Mouse (Mus musculus) lung, postnatal 0 days (tissue): ENCODE results near the gene Efl1. TPM values are rescaled to one million over a fixed set of nuclear protein-coding genes. Genes with fewer than 3 reads are reported as not detected.
"Not testable (repeated sequence)": the region's sequence is repeated elsewhere in the genome, so short reads cannot be mapped to it uniquely, and the experiment has no call there.

Experiments
- ATAC-seq: fragments of 200-750 bp; cut with Nextera tagmentation; 2 replicates; pipeline ENCODE4 v1.8.0; 2017; ENCODE audit warnings: moderate library complexity
- DNase-seq: peaks from one replicate; pipeline ENCODE4 v3.0.0-alpha.2; 2016; ENCODE audit warnings: low spot score
- H3K27ac ChIP-seq: fragments of 300-500 bp; sonication (generic); 2 replicates; pipeline ENCODE4 v1.5.1; 2014; ENCODE audit warnings: antibody characterized with exemption, mild to moderate bottlenecking, low read length, mixed read lengths
- H3K27me3 ChIP-seq: fragments of 300-500 bp; sonication (generic); replicated peaks from 2 replicates; pipeline ENCODE4 v1.6.1; 2014; ENCODE audit warnings: low read length, mixed read lengths; ENCODE audit not compliant: insufficient read depth
- H3K36me3 ChIP-seq: fragments of 300-500 bp; sonication (generic); 2 replicates; pipeline ENCODE4 v1.6.1; 2014; ENCODE audit warnings: low read length, mixed read lengths; ENCODE audit not compliant: insufficient read depth
- H3K4me1 ChIP-seq: fragments of 300-500 bp; sonication (generic); 2 replicates; pipeline ENCODE4 v1.6.1; 2014; ENCODE audit warnings: antibody characterized with exemption, low read depth, low read length, mixed read lengths; ENCODE audit not compliant: insufficient read depth
- H3K4me2 ChIP-seq: fragments of 300-500 bp; sonication (generic); replicated peaks from 2 replicates; pipeline ENCODE4 v1.6.1; 2014; ENCODE audit warnings: low read depth, mild to moderate bottlenecking, low read length, moderate library complexity, mixed read lengths
- H3K4me3 ChIP-seq: fragments of 300-500 bp; sonication (generic); 2 replicates; pipeline ENCODE4 v1.5.1; 2014; ENCODE audit warnings: low read depth, low read length
- H3K9ac ChIP-seq: fragments of 300-500 bp; sonication (generic); replicated peaks from 2 replicates; pipeline ENCODE4 v1.6.1; 2014; ENCODE audit warnings: low read depth, mild to moderate bottlenecking
- H3K9me3 ChIP-seq: fragments of 300-500 bp; sonication (generic); 2 replicates; pipeline ENCODE4 v1.6.1; 2016; ENCODE audit warnings: low read length, mixed read lengths
- CTCF ChIP-seq: IDR thresholded peaks from 2 replicates; pipeline ENCODE4 v1.5.1; 2016; ENCODE audit warnings: antibody characterized with exemption, mild to moderate bottlenecking
- EP300 ChIP-seq: IDR thresholded peaks from 2 replicates; pipeline ENCODE4 v1.6.1; 2016; ENCODE audit warnings: antibody characterized with exemption, mild to moderate bottlenecking, control low read depth
- WGBS: fragments of 180-500 bp; shearing (Covaris S2); extraction: QIAGEN DNeasy Blood & Tissue Kit; methylation state at CpG from one replicate; pipeline ENCODE4 v1.1.7; 2014; 5-methylcytosine and 5-hydroxymethylcytosine counted together
- polyA plus RNA-seq: library from polyadenylated mRNA; unstranded; fragments of >200 nt; fragmentation: Nextera tagmentation; extraction: Ambion mirVana; gene quantifications from 2 replicates; pipeline ENCODE4 v1.2.1, GENCODE M21; 2015

The Efl1 gene
- polyA plus RNA-seq, 1 experiment from 2014 or later = 13.9 TPM

DNA sequence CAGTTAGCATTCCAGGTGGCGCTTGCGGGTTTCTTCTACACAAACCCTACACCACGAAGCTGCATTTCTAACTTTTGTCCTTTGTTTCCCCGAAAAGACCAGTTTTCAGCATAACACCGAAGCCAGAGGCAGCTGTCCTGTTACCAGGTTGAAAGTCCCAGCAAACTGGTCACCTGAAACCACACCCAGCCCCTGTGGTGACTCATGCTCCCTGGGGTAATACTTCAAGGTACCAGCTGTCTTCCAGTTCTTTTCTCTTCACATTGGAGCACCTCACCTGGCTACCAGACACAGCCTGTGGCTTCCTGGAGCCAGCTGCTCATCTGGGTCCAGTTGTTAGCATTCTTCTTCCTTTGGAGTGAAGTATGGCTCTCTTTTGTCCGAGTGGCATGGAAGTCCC lies 118.2 kb downstream of the Efl1 start:
- H3K4me3 ChIP-seq = no peak overlapping the region
- ATAC-seq = no peak
- 82% methylated on average over 6 of the region's 6 CpGs for WGBS

GRCm38 (mm10) chr7:82770207-82770606 lies 121.8 kb downstream of the Efl1 start:
- 66% methylated on average over 6 of the region's 6 CpGs for WGBS
- H3K27me3 ChIP-seq = no peaks in the 10 kb centered on the region
- DNase-seq (no peak), ATAC-seq (no peak)
- H3K27ac ChIP-seq = no peak overlapping the region
- no peak overlapping the region for H3K9ac ChIP-seq
- no peaks in the 10 kb centered on the region for H3K4me1 ChIP-seq
- no peak for TF ChIP-seq EP300
- TF ChIP-seq CTCF = peak; percentile 24
- no peaks in the 10 kb centered on the region for H3K36me3 ChIP-seq
- H3K4me2 ChIP-seq = no peak overlapping the region
- no peaks in the 10 kb centered on the region for H3K9me3 ChIP-seq
- H3K4me3 ChIP-seq = no peak overlapping the region

More for the DNA sequence above, 118.2 kb downstream of the Efl1 start:
- H3K36me3 ChIP-seq = no peaks in the 10 kb centered on the region
- no peak for DNase-seq
- H3K27ac ChIP-seq = no peak overlapping the region
- no peak overlapping the region for H3K4me2 ChIP-seq
- H3K9me3 ChIP-seq = no peaks in the 10 kb centered on the region
- H3K27me3 ChIP-seq = no peaks in the 10 kb centered on the region
- H3K4me1 ChIP-seq = no peaks in the 10 kb centered on the region
- no peak overlapping the region for H3K9ac ChIP-seq
- TF ChIP-seq CTCF (no peak), EP300 (no peak)

GRCm38 (mm10) chr7:82770957-82771660 lies 122.7 kb downstream of the Efl1 start:
- not testable (repeated sequence) for H3K27me3 ChIP-seq
- peak; percentile 86 for ATAC-seq
- WGBS = 92% methylated on average over 21 of the region's 29 CpGs

GRCm38 (mm10) chr7:82771661-82772021 lies 123.2 kb downstream of the Efl1 start:
- not testable (repeated sequence) for H3K4me2 ChIP-seq

More at GRCm38 (mm10) chr7:82770957-82771660, 122.7 kb downstream of the Efl1 start:
- not testable (repeated sequence) for H3K36me3 ChIP-seq, H3K9me3 ChIP-seq, H3K4me2 ChIP-seq, H3K9ac ChIP-seq, DNase-seq, H3K4me1 ChIP-seq, H3K27ac ChIP-seq, H3K4me3 ChIP-seq

DNA sequence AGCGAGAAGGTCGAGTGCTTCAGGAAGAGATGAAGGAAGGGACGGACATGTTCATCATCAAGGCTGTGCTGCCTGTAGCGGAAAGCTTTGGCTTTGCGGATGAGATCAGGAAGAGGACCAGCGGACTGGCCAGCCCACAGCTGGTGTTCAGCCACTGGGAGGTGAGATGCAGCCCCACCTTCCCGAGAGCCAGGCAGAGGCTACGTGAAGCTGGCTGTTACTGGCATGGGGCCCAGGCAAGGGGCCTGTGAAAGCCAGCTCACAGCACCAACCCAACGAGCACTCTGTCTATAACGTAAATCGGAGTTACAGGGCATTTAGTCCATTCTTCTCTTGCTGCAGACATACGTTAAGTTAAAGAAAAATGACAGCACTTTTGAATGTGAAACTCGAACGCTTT lies 124.1 kb downstream of the Efl1 start:
- 51% methylated on average over 14 of the region's 14 CpGs for WGBS
- Histone ChIP-seq H3K36me3 (no peaks in the 10 kb centered on the region), H3K9ac (no peak overlapping the region), H3K27me3 (no peaks in the 10 kb centered on the region), H3K9me3 (no peaks in the 10 kb centered on the region), H3K27ac (no peak overlapping the region), H3K4me2 (no peak overlapping the region), H3K4me1 (no peaks in the 10 kb centered on the region), H3K4me3 (no peak overlapping the region)
- ATAC-seq (no peak), DNase-seq (no peak)
- TF ChIP-seq CTCF (no peak), EP300 (no peak)

More at GRCm38 (mm10) chr7:82771661-82772021, 123.2 kb downstream of the Efl1 start:
- not testable (repeated sequence) for H3K27me3 ChIP-seq, DNase-seq, H3K9me3 ChIP-seq, H3K27ac ChIP-seq, H3K36me3 ChIP-seq, H3K4me1 ChIP-seq, H3K9ac ChIP-seq, H3K4me3 ChIP-seq
- peak; percentile 5; the same call in 1 of the 2 replicates for ATAC-seq
- WGBS = 89% methylated on average over 25 of the region's 25 CpGs

DNA sequence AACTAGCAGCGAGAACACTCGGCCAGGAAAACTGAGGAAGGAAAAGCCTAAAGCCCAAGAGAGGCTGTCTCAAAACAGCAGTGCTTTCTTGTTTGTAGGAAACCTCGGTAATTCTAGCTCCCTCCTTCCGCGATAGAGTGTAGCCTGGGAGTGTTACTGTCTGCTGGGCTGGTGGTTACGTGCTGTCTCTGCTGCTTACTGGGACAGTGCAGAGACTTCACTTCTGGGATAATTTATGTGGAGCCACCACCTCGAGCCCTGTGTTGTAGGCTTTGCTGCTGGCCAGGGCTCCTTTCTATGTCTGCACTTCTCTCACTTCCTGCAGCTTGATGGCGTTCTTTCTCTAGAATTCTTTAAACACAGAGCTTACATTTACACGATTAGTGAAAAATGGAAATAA lies 124.7 kb downstream of the Efl1 start:
- no peaks in the 10 kb centered on the region for H3K36me3 ChIP-seq
- ATAC-seq (no peak), DNase-seq (no peak)
- no peak overlapping the region for H3K4me3 ChIP-seq
- no peak overlapping the region for H3K4me2 ChIP-seq
- no peak overlapping the region for H3K27ac ChIP-seq
- no peaks in the 10 kb centered on the region for H3K4me1 ChIP-seq
- H3K9ac ChIP-seq = no peak overlapping the region
- TF ChIP-seq CTCF (no peak), EP300 (no peak)
- no peaks in the 10 kb centered on the region for H3K9me3 ChIP-seq
- 58% methylated on average over 9 of the region's 9 CpGs for WGBS
- no peaks in the 10 kb centered on the region for H3K27me3 ChIP-seq

GRCm38 (mm10) chr7:82773884-82774283 lies 125.5 kb downstream of the Efl1 start:
- ATAC-seq (no peak), DNase-seq (no peak)
- H3K27ac ChIP-seq = no peak overlapping the region
- no peak overlapping the region for H3K9ac ChIP-seq
- no peaks in the 10 kb centered on the region for H3K9me3 ChIP-seq
- H3K4me2 ChIP-seq = no peak overlapping the region
- no peaks in the 10 kb centered on the region for H3K27me3 ChIP-seq
- no peak overlapping the region for H3K4me3 ChIP-seq
- WGBS = 67% methylated on average over 6 of the region's 6 CpGs
- H3K36me3 ChIP-seq = no peaks in the 10 kb centered on the region
- no peaks in the 10 kb centered on the region for H3K4me1 ChIP-seq
- TF ChIP-seq CTCF = no peak
